Mouse (Mus musculus): ENCODE measurements around the gene Elavl3. TPM values are rescaled to one million over a fixed set of nuclear protein-coding genes. Genes with fewer than 3 reads are reported as not detected.

The Elavl3 gene
- total RNA-seq, 2 experiments from 2014 or later = 155 to 168 TPM

GRCm38 (mm10) chr9:21978398-21979128 lies 73.3 kb downstream of the Elavl3 start:
- intact Hi-C loops (cut with DNase I) = no loop called here
- DNase-seq (ENCODE audit: low spot score in 2 of 2) = no peak

- intact Hi-C loops (cut with DNase I) = no loop called here
- no peak for DNase-seq (ENCODE audit: low spot score in 2 of 2)
Measured at GRCm38 (mm10) chr9:21977972-21978371, 73.9 kb downstream of the Elavl3 start.

- DNase-seq (ENCODE audit: low spot score in 2 of 2) = no peak
Measured at GRCm38 (mm10) chr9:21977331-21977730, 74.5 kb downstream of the Elavl3 start.

GRCm38 (mm10) chr9:21976626-21977175 lies 75.1 kb downstream of the Elavl3 start:
- DNase-seq (ENCODE audit: low spot score in 2 of 2) = no peak
- intact Hi-C loops (cut with DNase I) = no loop called here

More at GRCm38 (mm10) chr9:21977331-21977730, 74.5 kb downstream of the Elavl3 start:
- intact Hi-C loops (cut with DNase I) = no loop called here

- no peak for DNase-seq (ENCODE audit: low spot score in 2 of 2)
- intact Hi-C loops (cut with DNase I) = no loop called here
Measured at GRCm38 (mm10) chr9:21969304-21969703, 82.5 kb downstream of the Elavl3 start.

- DNase-seq (ENCODE audit: low spot score in 2 of 2) = no peak
- intact Hi-C loops (cut with DNase I) = no loop called here
Measured at GRCm38 (mm10) chr9:21968883-21969282, 82.9 kb downstream of the Elavl3 start.

Other genes starting within 250 kb of the Elavl3 start
- not detected for gene Angptl8, start 216.5 kb downstream of the Elavl3 start, total RNA-seq (2021)
- gene Dock6, start 199.4 kb downstream of the Elavl3 start, total RNA-seq (2021) = 10 to 100 TPM; 18.5 to 22.6 TPM
- 10 to 100 TPM; 17.5 to 24.8 TPM for gene Rab3d, start 133.8 kb downstream of the Elavl3 start, total RNA-seq (2021)
- 10 to 100 TPM; 12.5 to 14.7 TPM for gene Ccdc159, start 124.6 kb downstream of the Elavl3 start, total RNA-seq (2021)
- 10 to 100 TPM; 28.0 to 33.5 TPM for gene Tmem205, start 124.5 kb downstream of the Elavl3 start, total RNA-seq (2021)
- 100 to 1,000 TPM; 262 to 263 TPM for gene Plppr2, start 115.0 kb downstream of the Elavl3 start, total RNA-seq (2021)
- 10 to 100 TPM; 14.4 to 15.0 TPM for gene Swsap1, start 96.3 kb downstream of the Elavl3 start, total RNA-seq (2021)
- 1 to 10 TPM; 1.4 to 3.4 TPM for gene Epor, start 88.5 kb downstream of the Elavl3 start, total RNA-seq (2021)
- 1 to 10 TPM; 1.7 to 2.4 TPM for gene Rgl3, start 62.6 kb downstream of the Elavl3 start, total RNA-seq (2021)
- 1 to 10 TPM; 7.3 to 7.7 TPM for gene Ccdc151, start 49.4 kb downstream of the Elavl3 start, total RNA-seq (2021)
- gene Prkcsh, start 49.2 kb downstream of the Elavl3 start, total RNA-seq (2021) = 100 to 1,000 TPM in 1 of 2 experiments, 10 to 100 TPM in 1; 98.9 to 102 TPM
- 1 to 10 TPM; 1.4 to 3.7 TPM for gene Gm49318, start 19.2 kb upstream of the Elavl3 start, total RNA-seq (2021)
- 10 to 100 TPM; 19.0 to 21.6 TPM for gene Zfp653, start 19.4 kb upstream of the Elavl3 start, total RNA-seq (2021)
- gene Ecsit, start 33.4 kb upstream of the Elavl3 start, total RNA-seq (2021) = 10 to 100 TPM; 41.5 to 43.2 TPM
- under 1 TPM; 0.88 to 0.93 TPM for gene Cnn1, start 47.2 kb upstream of the Elavl3 start, total RNA-seq (2021)
- 10 to 100 TPM; 62.0 to 64.2 TPM for gene Elof1, start 65.1 kb upstream of the Elavl3 start, total RNA-seq (2021)
- under 1 TPM; 0.40 to 0.53 TPM for gene Acp5, start 83.7 kb upstream of the Elavl3 start, total RNA-seq (2021)
- gene Pigyl, start 104.8 kb upstream of the Elavl3 start, total RNA-seq (2021) = 10 to 100 TPM; 33.1 to 51.9 TPM
- under 1 TPM in 1 of 2 experiments, not detected in 1; 0.24 TPM for gene Zfp872, start 136.1 kb upstream of the Elavl3 start, total RNA-seq (2021)
- 10 to 100 TPM; 17.5 to 18.6 TPM for gene Zfp809, start 173.7 kb upstream of the Elavl3 start, total RNA-seq (2021)
- 1 to 10 TPM; 2.8 TPM for gene Zfp599, start 207.9 kb upstream of the Elavl3 start, total RNA-seq (2021)